Mouse (Mus musculus) liver, embryonic 12.5 days (tissue): ENCODE results near the gene Gm42421. TPM values are rescaled to one million over a fixed set of nuclear protein-coding genes. Genes with fewer than 3 reads are reported as not detected.

Source experiments
- ATAC-seq: fragments of 200-750 bp; cut with Nextera tagmentation; 2 replicates; pipeline ENCODE4 v1.8.0; 2017; ENCODE audit warnings: moderate number of reproducible peaks, mild to moderate bottlenecking, moderate library complexity
- H3K27ac ChIP-seq: fragments of 300-500 bp; sonication (generic); 2 replicates; pipeline ENCODE4 v1.5.1; 2016; ENCODE audit warnings: mild to moderate bottlenecking
- H3K27me3 ChIP-seq: fragments of 300-500 bp; sonication (generic); replicated peaks from 2 replicates; pipeline ENCODE4 v1.6.1; 2016; ENCODE audit warnings: mild to moderate bottlenecking, moderate library complexity
- H3K36me3 ChIP-seq: fragments of 300-500 bp; sonication (generic); 2 replicates; pipeline ENCODE4 v1.6.1; 2016; ENCODE audit warnings: mild to moderate bottlenecking, moderate library complexity
- H3K4me1 ChIP-seq: fragments of 300-500 bp; sonication (generic); 2 replicates; pipeline ENCODE4 v1.6.1; 2016
- H3K4me2 ChIP-seq: fragments of 300-500 bp; sonication (generic); 2 replicates; pipeline ENCODE4 v1.6.1; 2016; ENCODE audit warnings: mild to moderate bottlenecking, moderate library complexity
- H3K4me3 ChIP-seq: fragments of 300-500 bp; sonication (generic); 2 replicates; pipeline ENCODE4 v1.5.1; 2016; ENCODE audit warnings: mild to moderate bottlenecking, moderate library complexity
- H3K9ac ChIP-seq: fragments of 300-500 bp; sonication (generic); 2 replicates; pipeline ENCODE4 v1.6.1; 2016; ENCODE audit warnings: mild to moderate bottlenecking, moderate library complexity
- H3K9me3 ChIP-seq: fragments of 300-500 bp; sonication (generic); replicated peaks from 2 replicates; pipeline ENCODE4 v1.6.1; 2016; ENCODE audit warnings: mild to moderate bottlenecking, moderate library complexity
- WGBS: fragments of 180-500 bp; shearing (Covaris S2); methylation state at CpG from one replicate; pipeline ENCODE4 v1.1.7; 2016; ENCODE audit not compliant: insufficient replicate concordance; 5-methylcytosine and 5-hydroxymethylcytosine counted together
- polyA plus RNA-seq: library from polyadenylated mRNA; unstranded; fragments of >200 nt; fragmentation: Nextera tagmentation; extraction: Ambion mirVana; gene quantifications from 2 replicates; pipeline ENCODE4 v1.2.1, GENCODE M21; 2016

Gm42421 gene
- polyA plus RNA-seq, 1 experiment from 2014 or later, result 0.18 TPM

- ATAC-seq, result no peak
- no peak overlapping the region for H3K9ac ChIP-seq
- H3K9me3 ChIP-seq, result no peaks in the 10 kb centered on the region
- no peak overlapping the region for H3K4me2 ChIP-seq
- no peaks in the 10 kb centered on the region for H3K27me3 ChIP-seq
- whole genome bisulfite sequencing, result 91% methylated on average over 9 of the region's 9 CpGs
- H3K4me1 ChIP-seq, result peaks cover 9% of the 10 kb centered on the region
- peaks cover 91% of the 10 kb centered on the region for H3K36me3 ChIP-seq
- H3K27ac ChIP-seq, result no peak overlapping the region
- H3K4me3 ChIP-seq, result no peak overlapping the region
Measured at GRCm38 (mm10) chr5:143916221-143916620, 11.8 kb upstream of the Gm42421 start.

GRCm38 (mm10) chr5:143917418-143917817 lies 10.6 kb upstream of the Gm42421 start:
- no peaks in the 10 kb centered on the region for H3K9me3 ChIP-seq
- H3K27ac ChIP-seq, result no peak overlapping the region
- H3K9ac ChIP-seq, result no peak overlapping the region
- no peaks in the 10 kb centered on the region for H3K27me3 ChIP-seq
- peak; percentile 55; the same call in 1 of the 2 replicates for ATAC-seq
- peaks cover 92% of the 10 kb centered on the region for H3K36me3 ChIP-seq
- no peak overlapping the region for H3K4me2 ChIP-seq
- H3K4me1 ChIP-seq, result no peaks in the 10 kb centered on the region
- no peak overlapping the region for H3K4me3 ChIP-seq
- WGBS, result 58% methylated on average over 5 of the region's 5 CpGs

GRCm38 (mm10) chr5:143918120-143918519 lies 9.9 kb upstream of the Gm42421 start:
- Histone ChIP-seq H3K27me3 (no peaks in the 10 kb centered on the region), H3K9me3 (no peaks in the 10 kb centered on the region), H3K9ac (no peak overlapping the region), H3K4me2 (no peak overlapping the region), H3K4me1 (no peaks in the 10 kb centered on the region), H3K36me3 (peaks cover 93% of the 10 kb centered on the region), H3K4me3 (no peak overlapping the region), H3K27ac (no peak overlapping the region)
- WGBS, result 82% methylated on average over 3 of the region's 3 CpGs
- no peak for ATAC-seq

- peak; percentile 100 for ATAC-seq
- H3K27ac ChIP-seq, result peak overlapping the region; percentile 90
- H3K4me2 ChIP-seq, result peak overlapping the region; percentile 54
Measured at GRCm38 (mm10) chr5:143924781-143925452, 3.1 kb upstream of the Gm42421 start.

GRCm38 (mm10) chr5:143929291-143929690 lies 1.3 kb downstream of the Gm42421 start:
- Histone ChIP-seq H3K9ac (no peak overlapping the region), H3K36me3 (peaks cover 82% of the 10 kb centered on the region), H3K4me2 (no peak overlapping the region), H3K27ac (no peak overlapping the region), H3K4me1 (peaks cover 16% of the 10 kb centered on the region), H3K9me3 (no peaks in the 10 kb centered on the region), H3K27me3 (no peaks in the 10 kb centered on the region), H3K4me3 (no peak overlapping the region)
- WGBS, result 91% methylated on average over 4 of the region's 4 CpGs
- ATAC-seq, result no peak

More at GRCm38 (mm10) chr5:143924781-143925452, 3.1 kb upstream of the Gm42421 start:
- 43% methylated on average over 6 of the region's 6 CpGs for WGBS
- Histone ChIP-seq H3K9ac (peak overlapping the region; percentile 47), H3K9me3 (no peaks in the 10 kb centered on the region), H3K27me3 (no peaks in the 10 kb centered on the region), H3K4me3 (peak overlapping the region; percentile 8; the same call in 1 of the 2 replicates), H3K36me3 (peaks cover 98% of the 10 kb centered on the region), H3K4me1 (peaks cover 20% of the 10 kb centered on the region)

- H3K4me3 ChIP-seq, result no peak overlapping the region
- no peak overlapping the region for H3K27ac ChIP-seq
- 91% methylated on average over 12 of the region's 12 CpGs for WGBS
- no peaks in the 10 kb centered on the region for H3K9me3 ChIP-seq
- H3K27me3 ChIP-seq, result no peaks in the 10 kb centered on the region
- no peak overlapping the region for H3K9ac ChIP-seq
- no peak overlapping the region for H3K4me2 ChIP-seq
- ATAC-seq, result no peak
- peaks cover 3% of the 10 kb centered on the region for H3K4me1 ChIP-seq
- H3K36me3 ChIP-seq, result peaks cover 68% of the 10 kb centered on the region
Measured at GRCm38 (mm10) chr5:143930656-143931055, 2.7 kb downstream of the Gm42421 start.

- no peaks in the 10 kb centered on the region for H3K27me3 ChIP-seq
- H3K4me3 ChIP-seq, result no peak overlapping the region
- H3K27ac ChIP-seq, result no peak overlapping the region
- no peak overlapping the region for H3K9ac ChIP-seq
- H3K4me1 ChIP-seq, result peaks cover 2% of the 10 kb centered on the region; the same call in 1 of the 2 replicates
- 84% methylated on average over 6 of the region's 6 CpGs for WGBS
- peaks cover 55% of the 10 kb centered on the region for H3K36me3 ChIP-seq
- no peak for ATAC-seq
- no peak overlapping the region for H3K4me2 ChIP-seq
- H3K9me3 ChIP-seq, result no peaks in the 10 kb centered on the region
Measured at GRCm38 (mm10) chr5:143931863-143932580, 4.0 kb downstream of the Gm42421 start.

- Histone ChIP-seq H3K4me1 (peaks cover 7% of the 10 kb centered on the region; the same call in 1 of the 2 replicates), H3K4me3 (no peak within 1 kb of the TSS), H3K4me2 (no peak within 1 kb of the TSS), H3K9me3 (no peaks in the 10 kb centered on the region), H3K27me3 (no peaks in the 10 kb centered on the region), H3K36me3 (peaks cover 47% of the 10 kb centered on the region), H3K9ac (no peak within 1 kb of the TSS), H3K27ac (no peak within 1 kb of the TSS)
- WGBS, result 38% methylated on average over 8 of the region's 8 CpGs
- ATAC-seq, result no peak
Measured at GRCm38 (mm10) chr5:143932831-143933230, 4.9 kb downstream of the Gm42421 start, which contains the start of gene Rsph10b. Gene Rsph10b (plus strand): TSS chr5:143933035.

GRCm38 (mm10) chr5:143933414-143933813 lies 5.4 kb downstream of the Gm42421 start:
- no peaks in the 10 kb centered on the region for H3K9me3 ChIP-seq
- no peak overlapping the region for H3K9ac ChIP-seq
- H3K36me3 ChIP-seq, result peaks cover 41% of the 10 kb centered on the region
- H3K4me2 ChIP-seq, result no peak overlapping the region
- no peak overlapping the region for H3K4me3 ChIP-seq
- H3K27ac ChIP-seq, result no peak overlapping the region
- WGBS, result 76% methylated on average over 11 of the region's 11 CpGs
- peaks cover 7% of the 10 kb centered on the region; the same call in 1 of the 2 replicates for H3K4me1 ChIP-seq
- H3K27me3 ChIP-seq, result no peaks in the 10 kb centered on the region
- ATAC-seq, result no peak

GRCm38 (mm10) chr5:143933875-143934274 lies 5.9 kb downstream of the Gm42421 start:
- Histone ChIP-seq H3K9ac (no peak overlapping the region), H3K4me1 (peaks cover 7% of the 10 kb centered on the region; the same call in 1 of the 2 replicates), H3K9me3 (no peaks in the 10 kb centered on the region), H3K27me3 (no peaks in the 10 kb centered on the region), H3K4me2 (no peak overlapping the region), H3K4me3 (no peak overlapping the region), H3K27ac (no peak overlapping the region), H3K36me3 (peaks cover 37% of the 10 kb centered on the region)
- ATAC-seq, result no peak
- WGBS, result 79% methylated on average over 1 of the region's 1 CpGs

GRCm38 (mm10) chr5:143936156-143936555 lies 8.2 kb downstream of the Gm42421 start:
- Histone ChIP-seq H3K4me2 (no peak overlapping the region), H3K27me3 (no peaks in the 10 kb centered on the region), H3K9ac (no peak overlapping the region), H3K36me3 (peaks cover 14% of the 10 kb centered on the region), H3K9me3 (no peaks in the 10 kb centered on the region), H3K4me1 (peaks cover 7% of the 10 kb centered on the region; the same call in 1 of the 2 replicates), H3K4me3 (no peak overlapping the region), H3K27ac (no peak overlapping the region)
- WGBS, result 78% methylated on average over 9 of the region's 9 CpGs
- no peak for ATAC-seq

- Histone ChIP-seq H3K9ac (no peak overlapping the region), H3K27ac (no peak overlapping the region), H3K4me2 (no peak overlapping the region), H3K9me3 (no peaks in the 10 kb centered on the region), H3K4me3 (no peak overlapping the region), H3K4me1 (peaks cover 7% of the 10 kb centered on the region; the same call in 1 of the 2 replicates), H3K27me3 (no peaks in the 10 kb centered on the region), H3K36me3 (no peaks in the 10 kb centered on the region)
- 18% methylated on average over 10 of the region's 10 CpGs for WGBS
- no peak for ATAC-seq
Measured at GRCm38 (mm10) chr5:143941588-143941987, 13.6 kb downstream of the Gm42421 start.
